Mouse (Mus musculus) adrenal gland, postnatal 36 days (tissue): Measurements from ENCODE around the gene Msh5. TPM values are rescaled to one million over a fixed set of nuclear protein-coding genes. Genes with fewer than 3 reads are reported as not detected.

Experiments used
- DNase-seq, 2 experiments: peaks; one replicate each; pipeline ENCODE4 v3.0.0; 2021; ENCODE audit warnings: mixed read lengths in 1 of 2
- total RNA-seq, 2 experiments: library from RNA; stranded (reverse); gene quantifications; 2 replicates each; pipeline ENCODE4 v1.2.3; 2021

Gene Msh5
- total RNA-seq, 2 experiments from 2014 or later: 0.95 to 1.6 TPM

DNA sequence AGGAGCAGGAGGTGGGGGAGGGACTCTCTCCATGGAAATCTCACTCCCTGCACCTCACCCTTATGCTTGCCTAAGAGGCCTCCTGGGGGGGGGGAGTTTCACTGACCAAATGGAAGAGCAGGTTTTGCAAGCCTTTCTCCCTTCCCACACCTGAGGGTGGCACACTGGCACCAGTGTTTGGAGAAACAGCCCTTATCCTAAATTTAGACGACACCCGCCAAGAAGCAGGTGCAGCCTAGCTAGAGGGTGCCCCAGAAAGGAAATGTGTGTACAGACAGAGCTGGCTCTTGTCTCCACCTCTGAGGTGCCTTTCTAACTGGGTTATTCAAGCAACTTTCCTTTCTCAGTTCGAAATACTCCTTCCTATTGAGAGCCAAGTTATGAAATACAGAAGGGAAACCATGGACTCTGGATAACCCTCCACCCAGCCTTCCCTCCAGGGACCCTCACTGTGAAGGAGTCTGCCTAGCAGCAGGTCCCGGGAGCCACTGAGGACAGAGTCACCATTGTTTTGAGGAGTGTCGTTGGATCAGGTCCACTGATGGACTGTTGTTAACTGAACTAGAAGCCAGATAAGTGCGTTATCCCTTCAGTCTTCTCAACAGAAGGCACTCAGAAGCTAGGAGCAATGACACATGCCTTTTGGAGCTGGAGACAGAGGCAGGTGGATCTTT lies 24.1 kb upstream of the Msh5 start:
- DNase-seq: no peak

DNA sequence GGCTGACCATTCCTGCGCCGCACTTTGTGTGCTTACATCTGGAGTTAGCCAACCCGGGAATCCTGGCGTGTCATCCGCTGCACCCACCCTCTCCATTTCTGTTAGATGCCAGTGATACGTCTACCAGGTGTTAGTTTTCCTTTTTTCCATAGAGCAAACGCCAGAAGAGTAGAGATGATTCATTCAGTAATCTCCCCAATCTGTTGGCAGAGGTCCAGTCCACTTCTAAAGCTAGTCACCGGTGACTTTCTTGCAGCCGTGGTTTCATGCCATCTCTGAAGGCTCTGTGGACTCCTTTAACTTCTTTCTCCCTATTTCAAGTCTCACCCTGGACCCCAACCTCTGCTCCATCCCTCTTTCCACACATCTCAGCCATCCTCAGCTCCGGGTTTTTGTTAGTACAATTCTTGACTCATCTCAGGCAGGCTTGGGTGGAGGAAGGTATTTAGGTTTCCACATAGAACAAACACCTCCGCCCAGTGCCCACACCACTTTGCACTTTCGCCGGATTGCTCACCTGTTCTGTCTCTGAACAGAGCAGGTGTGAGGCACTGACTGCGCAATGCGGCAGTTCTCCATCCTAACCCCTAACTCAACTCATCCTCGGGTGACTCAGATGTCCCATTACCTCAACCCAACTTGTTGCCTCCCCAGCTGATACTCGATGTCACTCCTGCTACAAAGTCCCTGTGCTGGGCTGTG lies 21.8 kb upstream of the Msh5 start:
- peak in 1 of 2 experiments; percentile 41 for DNase-seq

DNA sequence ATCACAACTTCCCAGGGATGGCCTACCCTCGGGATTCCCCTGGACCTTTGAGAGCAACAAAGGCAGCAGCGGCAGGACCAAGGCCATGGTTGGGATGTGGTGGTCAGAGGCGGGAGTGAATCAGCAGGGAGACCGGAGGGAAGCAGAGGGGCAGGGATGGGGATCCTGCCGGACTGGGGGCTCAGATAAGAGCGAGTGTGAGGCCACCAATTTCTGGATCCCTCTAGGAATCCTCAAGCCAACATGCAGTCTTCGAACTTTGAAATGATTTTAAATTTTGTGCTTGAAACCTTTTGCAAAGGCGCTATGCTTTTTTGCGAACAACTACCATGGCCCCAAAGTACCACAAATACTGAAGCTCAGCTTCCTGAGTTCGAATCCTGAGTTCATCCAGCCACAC lies 19.5 kb upstream of the Msh5 start, which contains the start of gene Mpig6b:
Mpig6b (minus strand) TSS at position 101 of the 400 bp plus-strand sequence.
- DNase-seq: no peak

DNA sequence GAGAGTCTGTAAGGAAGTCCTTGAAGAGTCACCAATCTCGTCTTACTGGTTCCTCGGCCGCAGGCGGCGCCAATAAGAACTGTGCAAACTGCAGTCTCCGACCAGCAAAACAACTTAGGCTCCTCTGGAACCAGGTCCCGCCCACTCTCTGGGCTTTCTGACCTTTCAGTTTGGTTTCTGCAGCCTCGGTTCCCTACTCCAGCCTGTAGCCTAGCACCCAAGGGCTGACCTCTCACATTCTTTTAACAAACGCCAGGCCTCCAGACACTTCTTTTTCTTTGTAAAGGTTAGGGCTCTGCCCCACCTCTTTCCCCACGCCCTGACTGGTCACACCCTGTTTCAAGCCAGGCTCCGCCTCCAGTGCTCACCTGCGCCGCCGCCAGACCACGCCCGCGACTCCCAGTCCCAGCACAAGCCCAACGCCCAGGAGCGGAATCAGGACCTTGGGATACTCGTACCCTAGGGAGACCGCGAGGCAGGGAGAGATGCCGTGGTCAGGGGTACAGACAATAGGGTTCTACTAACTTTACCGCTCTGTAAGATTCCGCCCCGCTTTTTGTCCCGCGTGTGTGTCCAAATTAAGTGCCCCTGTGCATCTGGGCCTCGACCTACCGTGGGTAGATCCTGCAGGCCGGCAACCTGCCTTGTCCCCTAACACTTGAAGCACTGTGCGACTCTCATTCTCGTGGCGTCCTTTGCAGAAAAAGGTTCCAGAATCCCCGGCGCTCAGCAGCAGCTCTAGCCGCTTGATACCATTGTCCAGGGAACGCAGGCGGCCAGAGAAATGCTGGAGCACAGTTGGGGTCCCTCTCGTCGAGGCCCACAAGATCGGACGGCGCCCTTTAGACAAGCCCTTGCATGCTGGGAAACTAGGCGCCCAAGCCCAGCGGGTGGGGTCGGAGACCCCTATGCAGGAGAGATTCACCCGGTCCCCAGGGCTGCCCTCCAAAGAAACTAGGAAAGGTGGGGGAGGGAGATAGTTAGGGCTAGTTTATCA lies 18.7 kb upstream of the Msh5 start, which contains the start of gene Ly6g6c:
Ly6g6c (plus strand) TSS at position 438 of the 997 bp plus-strand sequence.
- DNase-seq: peak; percentile 30 to 57

DNA sequence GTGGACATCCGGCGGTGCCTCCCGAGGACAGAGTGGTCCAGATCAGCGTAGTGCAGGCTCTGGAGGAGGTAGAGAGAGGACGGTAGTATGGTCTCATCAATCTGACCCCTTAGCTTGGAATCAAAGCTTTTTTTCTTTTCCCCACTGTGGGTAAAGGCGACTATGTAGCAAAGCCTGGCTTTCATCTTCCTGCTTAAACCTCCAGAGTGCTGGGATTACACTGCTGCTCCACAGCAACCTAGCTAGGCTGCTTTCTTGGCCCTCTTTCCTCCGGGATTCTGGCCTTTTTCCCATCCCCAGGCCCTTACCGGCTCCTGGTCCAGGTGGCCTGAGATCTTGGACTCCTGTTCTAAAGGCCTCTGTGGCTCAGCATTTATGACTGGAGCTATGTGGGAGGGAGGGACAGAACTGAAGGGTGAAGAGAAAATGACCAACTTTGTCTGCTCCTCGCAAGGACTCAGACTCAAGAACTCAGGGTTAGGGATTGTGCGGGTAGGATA lies 17.9 kb upstream of the Msh5 start:
- DNase-seq: no peak

DNA sequence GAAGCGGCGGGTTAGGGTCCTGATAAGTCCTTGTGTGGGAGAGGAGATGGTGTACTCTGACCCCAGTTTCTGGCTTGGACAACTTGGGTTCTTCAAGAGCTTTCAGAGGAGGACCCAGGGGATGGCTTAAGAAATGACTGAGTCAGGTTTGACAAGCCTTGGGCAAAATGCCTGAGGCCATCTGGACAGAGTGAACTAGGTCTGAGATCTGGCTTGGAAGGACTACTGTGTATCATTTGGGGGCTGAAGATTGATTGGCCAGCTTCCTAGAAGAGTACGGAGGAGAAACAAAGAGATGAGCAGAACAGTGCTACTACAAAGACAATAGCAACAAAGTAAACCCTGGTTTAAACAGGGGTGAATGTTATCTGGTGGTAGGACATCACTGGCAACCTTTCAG lies 16.9 kb upstream of the Msh5 start:
- no peak for DNase-seq

DNA sequence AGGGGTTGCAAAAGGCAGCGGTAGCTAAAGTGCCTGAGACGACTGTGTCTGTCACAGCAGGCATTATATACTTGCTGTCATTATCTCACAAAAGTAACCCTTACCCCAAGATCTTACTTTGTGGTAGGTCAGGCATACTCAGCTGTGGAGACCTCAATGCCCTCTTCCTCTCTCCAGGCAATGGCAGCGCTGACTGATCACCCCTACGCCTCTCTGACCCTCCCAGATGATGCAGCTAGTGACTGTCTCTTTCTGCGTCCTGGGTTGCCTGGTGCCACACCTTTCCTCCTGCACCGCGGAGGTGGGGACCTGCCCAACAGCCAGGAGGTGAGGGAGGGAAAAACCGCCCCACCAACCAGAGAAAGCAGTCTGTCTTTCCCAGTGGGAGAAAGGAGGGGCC lies 14.8 kb upstream of the Msh5 start:
- no peak for DNase-seq

DNA sequence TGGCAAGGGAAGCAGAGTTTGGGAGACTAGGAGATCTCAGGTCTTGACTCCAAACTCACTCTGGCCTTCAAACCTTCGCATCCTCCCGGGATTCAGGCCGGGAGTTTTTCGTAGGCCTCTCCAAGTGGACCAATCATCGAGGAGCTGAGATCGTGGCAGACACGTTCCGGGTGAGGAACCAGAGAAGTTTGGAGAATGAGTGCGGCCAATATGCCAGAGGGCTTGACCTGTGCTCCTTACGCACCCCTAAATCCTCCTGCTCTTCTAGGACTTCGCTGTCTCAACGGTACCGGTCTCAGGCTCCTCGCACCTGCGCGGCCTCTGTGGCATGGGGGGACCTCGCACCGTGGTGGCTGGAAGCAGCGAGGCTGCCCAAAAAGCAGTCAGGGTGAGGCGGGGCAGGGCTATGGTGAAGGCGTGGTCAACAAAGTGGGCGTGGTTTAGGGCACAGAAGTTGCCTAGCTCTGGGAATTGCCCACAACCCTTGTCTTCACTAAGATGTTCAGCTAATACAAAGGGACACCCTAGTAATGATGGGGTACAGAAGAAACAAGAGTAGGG lies 14.3 kb upstream of the Msh5 start:
- peak in 1 of 2 experiments; percentile 23 for DNase-seq

DNA sequence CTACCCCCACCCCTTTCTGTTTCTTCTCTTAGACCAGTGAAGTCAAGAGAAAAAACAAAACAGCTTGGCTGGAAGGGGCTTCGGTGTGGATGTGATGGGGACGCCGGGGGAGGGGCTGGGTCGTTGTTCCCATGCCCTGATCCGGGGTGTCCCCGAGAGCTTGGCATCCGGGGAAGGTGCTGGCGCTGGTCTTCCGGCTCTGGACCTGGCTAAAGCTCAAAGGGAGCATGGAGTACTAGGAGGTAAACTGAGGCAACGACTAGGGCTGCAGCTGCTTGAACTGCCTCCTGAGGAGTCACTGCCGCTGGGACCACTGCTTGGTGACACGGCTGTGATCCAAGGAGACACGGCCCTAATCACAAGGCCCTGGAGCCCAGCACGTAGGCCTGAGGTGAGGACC lies 13.5 kb upstream of the Msh5 start:
- no peak for DNase-seq

DNA sequence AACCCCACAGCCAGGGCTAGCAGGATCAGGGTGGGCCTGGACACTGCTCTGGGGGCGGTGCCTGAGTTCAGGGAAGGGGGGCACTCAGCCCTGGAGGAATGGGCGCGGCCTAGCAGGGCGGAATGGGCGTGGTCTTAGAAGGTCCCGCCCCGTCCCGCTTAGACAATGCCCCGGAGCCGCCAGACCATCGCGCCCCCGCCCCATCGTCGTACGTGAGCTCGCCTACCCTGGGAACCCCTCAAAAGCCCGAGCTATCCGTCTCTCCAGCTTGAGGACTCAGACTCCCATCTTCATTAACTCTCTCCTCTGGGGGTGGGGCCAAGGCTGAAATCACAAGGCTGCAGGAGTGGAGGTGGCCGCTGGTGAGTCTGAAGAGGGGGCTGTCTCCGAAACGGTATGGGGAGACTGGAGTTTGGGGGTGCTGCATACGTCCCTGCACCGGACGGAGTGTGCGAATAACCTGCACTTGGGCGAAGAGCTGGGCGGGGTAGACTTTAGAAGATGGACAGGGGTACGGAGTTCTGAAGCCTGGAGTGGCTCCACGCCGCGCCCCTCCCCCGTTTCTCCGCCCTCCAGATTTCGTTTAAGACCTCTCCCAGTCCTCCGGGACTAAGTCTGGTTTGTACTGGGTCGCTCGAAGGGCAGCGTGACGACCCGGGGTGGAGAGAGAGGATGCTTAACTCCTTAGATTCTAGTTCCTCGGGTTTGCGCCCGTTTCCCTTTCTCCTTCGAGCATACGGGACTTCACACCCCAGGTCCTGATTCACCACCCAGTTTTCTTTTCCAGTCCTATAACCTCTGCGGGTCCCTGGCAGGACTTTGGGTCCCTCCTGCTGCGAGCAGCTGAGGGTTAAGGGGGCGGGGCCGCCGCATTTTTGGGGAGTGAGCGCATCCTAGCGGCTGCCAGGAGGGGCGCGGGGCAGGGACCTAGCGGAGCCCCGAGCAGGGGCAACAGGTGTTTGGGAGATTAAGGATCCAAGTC lies 12.7 kb upstream of the Msh5 start, which contains the start of gene Ddah2:
Ddah2 (plus strand) TSS at position 125 of the 982 bp plus-strand sequence.
- DNase-seq: peak; percentile 85 to 92

DNA sequence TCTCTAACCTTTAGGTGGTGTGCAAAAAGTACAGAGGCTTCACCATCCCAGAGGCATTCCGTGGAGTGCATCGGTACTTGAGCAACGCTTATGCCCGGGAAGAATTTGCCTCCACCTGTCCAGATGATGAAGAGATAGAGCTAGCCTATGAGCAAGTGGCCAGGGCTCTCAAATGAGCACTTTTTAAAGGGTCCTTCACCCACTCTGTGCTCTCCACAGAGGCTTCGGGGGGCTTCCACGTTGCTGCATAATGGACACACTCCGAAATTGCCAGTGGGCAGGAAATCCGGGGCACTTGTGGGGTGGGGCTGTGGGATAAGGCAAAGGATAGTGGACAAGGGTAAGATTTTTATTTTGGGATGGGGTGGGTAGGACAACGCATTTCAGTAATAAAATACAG lies 11.8 kb upstream of the Msh5 start:
- no peak for DNase-seq

DNA sequence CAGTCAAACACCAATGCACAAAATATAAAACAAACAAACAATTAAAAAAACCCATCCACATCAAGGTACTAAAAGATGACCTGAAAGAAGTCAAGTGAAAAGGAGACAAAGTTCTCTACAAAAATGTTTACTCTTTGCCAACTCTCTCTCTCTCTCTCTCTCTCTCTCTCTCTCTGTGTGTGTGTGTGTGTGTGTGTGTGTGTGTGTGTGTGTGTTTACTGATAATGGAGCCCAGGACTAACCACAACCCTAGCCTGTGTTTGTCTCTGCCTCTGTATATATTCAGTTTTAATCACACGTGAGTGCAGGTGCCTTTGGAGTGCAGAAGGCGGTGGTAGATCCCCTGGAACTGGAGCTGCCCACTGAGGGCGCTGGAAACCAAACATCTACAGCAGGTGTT lies 10.5 kb upstream of the Msh5 start:
- no peak for DNase-seq

DNA sequence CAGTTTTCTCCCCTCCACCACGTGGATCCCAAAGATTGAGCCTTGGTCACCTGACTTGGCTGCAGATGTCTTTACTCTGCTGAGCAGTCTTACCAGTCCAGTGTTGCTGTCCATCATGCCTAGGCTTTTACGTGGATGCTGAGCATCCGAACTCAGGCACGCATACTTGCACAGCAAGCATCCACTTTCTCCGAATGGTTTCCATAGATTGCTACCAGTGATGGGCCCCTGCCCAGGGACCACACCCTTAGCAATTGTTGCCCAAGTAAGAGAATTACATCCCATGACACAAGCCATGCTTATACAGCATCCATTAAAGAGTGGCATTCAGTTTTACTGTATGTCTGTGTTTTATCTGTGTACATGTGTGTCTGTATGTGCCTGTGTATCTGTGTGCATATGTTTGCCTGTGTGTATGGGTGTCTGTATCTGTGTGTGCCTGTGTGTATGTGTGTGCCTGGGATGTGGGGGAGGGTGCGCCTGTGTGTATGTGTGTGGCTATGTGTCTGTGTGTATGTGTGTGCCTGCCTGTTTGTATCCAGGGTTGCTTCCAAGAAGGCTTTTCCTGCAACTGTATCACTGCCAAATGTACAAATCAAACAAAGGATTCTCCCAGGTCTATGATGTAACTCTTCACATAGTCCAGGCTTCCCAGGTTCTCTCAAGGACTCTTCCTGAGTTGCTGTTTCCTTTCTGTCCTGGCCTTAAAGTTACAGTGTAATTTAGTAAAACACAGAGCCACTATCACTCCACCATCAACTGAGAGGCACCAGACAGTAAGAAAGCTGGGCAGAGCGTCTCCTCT lies 9.3 kb upstream of the Msh5 start:
- DNase-seq: no peak

DNA sequence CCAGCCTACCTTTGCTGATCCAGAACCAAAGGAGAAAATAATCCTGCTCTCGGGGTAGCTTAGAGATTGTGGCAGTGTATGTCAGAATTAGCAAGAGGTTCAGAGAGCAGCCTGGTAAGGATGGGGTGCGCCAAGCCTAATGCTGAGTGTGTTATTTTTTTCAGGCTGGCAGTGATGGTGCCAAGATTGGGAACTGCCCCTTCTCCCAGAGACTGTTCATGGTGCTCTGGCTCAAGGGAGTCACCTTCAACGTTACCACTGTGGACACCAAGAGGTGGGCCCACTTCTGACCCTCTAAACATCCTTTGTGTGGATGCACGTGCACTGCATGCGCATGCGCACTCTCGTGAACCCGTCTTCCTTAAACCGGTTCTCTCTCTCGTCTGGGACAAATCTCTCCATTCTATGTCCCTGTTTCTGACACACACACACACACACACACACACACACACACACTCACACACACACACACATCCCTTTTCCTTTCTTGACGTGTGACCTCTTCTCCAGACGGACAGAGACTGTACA lies 5.8 kb upstream of the Msh5 start:
- DNase-seq: no peak

DNA sequence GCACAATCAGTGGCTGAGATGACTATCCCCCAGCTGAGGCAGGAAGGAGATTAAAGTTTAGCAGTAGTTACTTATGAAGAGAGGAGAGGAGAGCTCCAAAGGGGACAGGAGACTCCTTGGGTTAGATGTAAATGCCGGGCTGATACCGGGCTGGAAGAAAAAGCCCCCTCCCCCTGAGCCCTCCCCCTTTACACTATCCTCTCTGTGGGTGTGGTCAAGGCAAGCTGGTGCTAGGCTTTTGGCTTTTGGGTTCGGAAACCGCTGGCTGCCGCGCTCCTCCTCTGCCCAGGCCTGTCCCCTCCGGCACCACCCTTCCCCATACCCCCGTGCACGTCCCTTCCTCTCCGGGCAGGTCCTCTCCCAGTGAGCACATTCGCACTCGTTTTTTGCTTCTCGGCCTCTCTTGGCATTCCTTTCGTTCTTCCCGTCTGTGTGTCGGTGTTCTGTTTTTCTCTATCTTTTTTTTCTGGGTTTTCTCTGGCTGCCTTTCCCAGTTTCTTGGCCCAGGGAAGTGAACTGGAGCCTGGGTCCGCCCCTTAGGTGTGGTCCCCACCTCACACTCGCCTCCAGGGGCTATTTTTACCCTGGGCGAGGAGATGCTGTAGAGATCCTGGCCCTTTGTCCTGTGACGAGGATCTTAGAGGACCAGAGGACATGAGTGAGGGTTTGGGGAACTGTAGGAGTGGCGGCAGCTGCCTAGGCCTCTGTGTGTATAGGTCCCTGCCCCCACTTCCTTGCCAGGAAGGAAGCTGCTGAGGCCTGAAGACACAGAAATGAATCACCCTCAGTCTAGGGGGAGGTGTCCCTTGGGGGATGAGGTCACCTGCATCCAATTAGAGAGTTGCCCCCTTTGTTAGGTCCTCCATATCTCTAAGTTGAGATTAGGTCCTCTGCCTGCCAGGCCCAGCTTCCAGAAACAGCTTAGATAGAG lies 4.9 kb upstream of the Msh5 start:
- peak; percentile 74 to 85 for DNase-seq

DNA sequence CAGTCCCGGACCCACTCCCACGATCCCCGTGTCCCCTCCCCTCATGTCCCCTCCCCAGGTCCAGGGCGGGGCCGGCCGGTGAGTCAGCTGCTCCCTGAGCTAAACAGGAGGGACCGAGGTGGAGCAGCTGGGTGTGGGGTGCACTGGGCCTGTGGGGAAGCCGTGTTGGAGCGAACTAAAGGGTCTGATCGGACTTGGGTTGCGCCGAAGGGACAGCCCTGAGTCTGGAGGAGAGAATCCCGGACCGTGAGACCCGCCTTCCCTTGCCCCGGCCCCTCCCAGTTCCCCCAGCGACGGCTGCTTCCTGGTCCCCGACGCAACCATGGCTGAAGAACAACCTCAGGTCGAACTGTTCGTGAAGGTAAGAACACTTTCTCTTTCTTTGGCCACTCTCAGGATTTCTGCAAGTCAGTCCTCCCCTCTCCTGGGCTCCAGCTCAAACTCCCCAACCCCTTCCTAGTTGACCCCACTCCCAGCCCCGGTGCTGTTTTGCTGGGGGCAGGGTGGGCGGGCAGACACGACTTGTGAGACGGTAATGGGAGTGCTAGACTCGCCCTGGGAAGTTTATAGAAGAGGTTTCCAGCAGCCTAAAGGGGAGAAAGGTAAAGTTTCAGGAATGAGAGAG lies 3.7 kb upstream of the Msh5 start:
- DNase-seq: peak; percentile 78 to 89

DNA sequence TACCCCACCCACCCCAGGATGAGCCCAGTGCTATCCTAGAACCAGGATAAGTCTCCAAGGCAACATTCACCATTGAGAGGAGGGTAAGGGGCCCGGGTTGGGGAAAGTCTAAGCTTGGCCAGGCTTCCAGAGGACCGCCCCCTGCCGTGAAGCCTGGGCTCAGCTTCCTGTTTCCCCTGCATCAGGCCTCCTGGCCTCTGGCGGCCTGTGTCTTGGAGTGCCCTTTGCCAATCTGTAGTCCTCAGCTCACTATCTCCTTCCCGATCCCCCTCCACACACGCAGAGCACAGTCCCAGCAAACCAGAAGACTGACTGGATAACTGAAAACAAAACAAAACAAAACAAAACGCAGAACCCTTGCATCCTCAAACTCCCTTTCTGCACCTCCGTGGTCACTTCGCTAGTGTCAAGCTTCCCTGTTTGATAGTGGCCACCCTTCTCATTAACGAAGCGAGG lies 3.0 kb upstream of the Msh5 start, which contains the start of gene Clic1:
Clic1 (plus strand) TSS at position 406 of the 456 bp plus-strand sequence.
- DNase-seq: peak; percentile 43 to 66
